Mouse (Mus musculus): Measurements from ENCODE around the gene Pitpnm3.

The Pitpnm3 gene

DNA sequence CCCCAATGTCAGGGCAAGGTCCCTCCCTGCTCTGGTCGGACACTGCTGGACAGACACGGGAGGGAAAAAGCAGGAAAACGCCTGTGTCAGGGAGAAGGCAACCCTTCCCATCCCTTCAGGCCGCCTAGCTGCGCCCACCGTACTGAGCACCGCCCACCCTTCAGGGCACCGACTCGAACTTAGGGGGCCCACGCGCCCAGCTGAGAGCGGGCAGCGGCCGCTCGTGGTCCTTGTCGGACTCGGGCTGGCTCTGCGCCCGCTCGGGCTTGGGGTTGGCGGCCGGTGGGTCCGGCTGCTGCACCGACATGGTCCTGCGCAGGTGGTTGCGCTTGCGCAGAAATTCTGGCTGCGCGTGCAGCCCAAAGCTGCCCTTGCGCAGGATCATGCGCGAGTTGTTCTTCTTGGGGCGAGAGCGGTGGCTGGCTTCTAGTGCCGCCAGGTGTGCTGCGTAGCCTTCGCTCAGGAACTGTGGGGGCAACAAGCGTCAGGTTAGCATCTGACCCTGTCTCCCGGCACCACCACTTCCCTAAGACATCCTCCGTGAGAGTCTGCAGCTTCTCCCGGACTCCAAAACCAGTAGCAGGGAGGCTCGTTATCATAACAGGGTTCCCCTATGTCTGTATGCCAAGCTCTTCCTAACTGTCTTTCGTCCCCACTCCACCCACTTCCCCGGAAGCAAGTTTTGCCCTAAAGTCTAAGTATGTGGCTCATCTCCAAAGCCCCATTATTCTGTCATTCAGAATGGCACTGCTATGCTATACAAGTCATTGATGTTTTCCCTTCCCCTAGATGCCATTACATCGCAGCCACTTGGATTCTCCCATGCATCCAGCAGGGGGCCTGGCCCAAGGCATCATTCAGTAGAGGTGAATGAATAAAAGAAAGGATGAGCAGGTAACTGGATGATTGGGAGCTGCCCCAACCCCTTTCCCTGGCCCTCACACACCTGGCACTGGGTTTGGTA, 84.4 kb downstream of the Pitpnm3 start:
- DNase-seq (ENCODE audit: inconsistent ontology term) = peak; percentile 30

DNA sequence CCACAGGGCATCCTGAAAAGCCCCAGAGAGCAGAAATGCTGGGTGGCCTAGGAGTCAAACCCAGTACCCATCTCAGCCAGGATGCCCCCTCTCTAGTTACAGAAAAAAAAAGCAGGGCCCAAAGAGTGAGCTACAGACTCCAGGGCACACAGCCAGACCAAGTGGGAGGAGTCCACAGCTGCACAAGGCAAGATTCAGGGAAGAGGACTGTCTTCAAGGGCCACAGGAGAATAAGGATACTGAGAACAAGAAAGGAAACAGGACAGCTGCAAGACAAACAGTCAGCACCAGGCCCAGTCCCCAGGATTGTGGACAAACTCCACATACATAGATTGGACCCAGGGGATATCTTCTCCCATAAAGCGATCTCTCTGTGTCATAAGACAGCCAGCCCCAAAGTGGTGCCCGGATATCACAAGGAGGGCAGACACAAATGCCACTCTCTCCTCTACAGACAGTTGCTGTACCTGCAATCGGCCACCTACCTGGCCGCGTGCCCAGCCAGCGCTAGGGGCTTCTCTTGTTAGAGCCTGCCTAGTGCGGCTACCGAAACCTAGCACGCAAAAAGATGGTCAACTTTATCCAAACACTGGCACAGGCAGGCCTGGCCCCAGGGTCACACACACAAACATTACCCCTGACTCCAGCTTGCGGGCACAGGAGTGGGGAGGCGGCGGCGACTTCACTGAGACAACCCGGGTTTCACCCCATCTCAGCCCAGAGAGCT, 85.2 kb downstream of the Pitpnm3 start:
- DNase-seq (ENCODE audit: inconsistent ontology term) = no peak

- no peak for DNase-seq (ENCODE audit: inconsistent ontology term)
Measured at GRCm38 (mm10) chr11:72049171-72049759, 86.3 kb downstream of the Pitpnm3 start.

DNA sequence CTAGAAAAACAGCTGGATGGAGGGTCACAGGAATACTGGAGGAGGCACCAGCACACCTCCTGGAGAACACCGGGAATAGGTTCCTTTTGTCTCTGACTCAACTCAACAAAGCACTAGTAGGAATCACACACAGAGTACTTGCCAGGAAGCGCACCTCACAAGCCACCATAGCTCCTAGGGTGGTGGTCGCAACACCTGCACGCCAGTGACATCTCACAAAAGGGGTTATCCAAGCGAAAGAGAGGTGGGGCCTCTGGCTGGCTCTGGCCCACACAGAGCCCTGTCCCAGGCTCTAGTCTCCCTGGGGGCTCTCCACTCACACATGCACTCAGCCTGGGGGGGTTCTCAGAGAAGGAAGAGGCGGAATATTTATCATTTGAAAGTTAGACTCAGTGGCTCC, 86.8 kb downstream of the Pitpnm3 start:
- no peak for DNase-seq (ENCODE audit: inconsistent ontology term)

- no peak for DNase-seq (ENCODE audit: inconsistent ontology term)
Measured at GRCm38 (mm10) chr11:72044231-72044630, 91.3 kb downstream of the Pitpnm3 start.

GRCm38 (mm10) chr11:72042631-72043030, 92.9 kb downstream of the Pitpnm3 start:
- no peak for DNase-seq (ENCODE audit: inconsistent ontology term)

DNA sequence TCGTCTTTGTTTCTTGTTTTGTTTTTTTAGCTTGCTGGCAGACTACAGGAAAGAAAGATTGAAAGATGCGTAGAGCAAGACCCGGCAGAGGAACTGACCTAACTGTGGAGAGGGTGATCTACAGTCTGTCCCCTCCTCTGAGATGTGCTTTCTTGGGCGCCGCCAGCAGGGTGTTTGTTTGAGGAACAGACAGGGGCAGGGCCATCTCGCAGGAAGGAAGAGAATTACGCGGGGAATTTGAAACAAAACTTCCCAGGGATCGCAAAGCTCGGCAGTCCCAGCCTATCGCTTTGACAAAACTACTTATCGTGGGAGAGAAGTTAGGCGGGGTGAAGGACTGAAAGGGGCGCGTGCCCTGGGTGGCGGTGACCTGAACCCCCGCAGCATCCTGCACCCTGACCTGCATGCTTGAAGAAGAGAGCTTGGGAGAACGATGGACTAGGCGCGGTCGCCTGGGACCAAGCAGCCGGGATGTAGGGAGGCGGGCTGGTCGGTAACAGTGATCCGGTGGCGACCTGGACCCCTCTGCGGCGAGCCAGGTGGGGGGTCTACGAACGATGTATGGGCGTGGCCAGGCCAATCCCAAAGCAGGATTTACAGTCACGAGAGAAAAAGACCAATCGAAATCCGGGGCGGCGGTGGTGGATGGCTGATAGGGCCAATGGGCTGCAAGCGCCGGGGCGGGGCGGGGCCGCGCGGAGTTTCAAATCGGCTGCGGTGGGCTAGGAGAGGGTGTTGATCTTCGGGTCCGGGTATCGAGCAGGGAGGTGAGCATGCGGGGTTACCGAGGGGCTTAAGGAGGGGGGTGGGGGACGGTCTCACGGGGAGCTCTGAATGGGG, 93.6 kb downstream of the Pitpnm3 start, which contains the start of gene Pimreg:
Gene Pimreg (plus strand): TSS at position 265 of the 840 bp plus-strand sequence.
- peak; percentile 89 for DNase-seq (ENCODE audit: inconsistent ontology term)

DNA sequence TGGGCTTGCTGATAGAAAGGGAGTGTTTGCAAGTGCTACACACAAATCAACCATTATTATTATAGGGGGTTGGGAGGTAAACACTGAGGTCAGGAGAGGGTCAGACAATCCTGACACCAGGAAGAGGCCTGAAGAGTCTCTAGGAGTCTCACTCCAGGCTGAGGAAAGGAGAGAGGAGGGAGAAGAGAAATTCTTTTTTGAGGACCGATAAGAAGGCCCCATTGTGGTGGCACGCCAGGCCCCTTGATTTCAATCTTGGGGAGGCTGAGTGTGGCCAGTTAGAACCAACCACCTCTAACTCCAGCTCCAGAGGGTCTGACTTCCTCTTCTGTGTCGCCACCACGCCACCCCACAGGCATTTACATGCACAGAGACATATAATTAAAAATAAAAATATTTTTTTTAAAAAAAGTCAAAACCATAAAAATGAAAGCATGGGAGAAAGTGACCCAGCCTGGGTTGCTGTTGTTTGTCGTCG, 94.2 kb downstream of the Pitpnm3 start:
- DNase-seq (ENCODE audit: inconsistent ontology term) = no peak

DNA sequence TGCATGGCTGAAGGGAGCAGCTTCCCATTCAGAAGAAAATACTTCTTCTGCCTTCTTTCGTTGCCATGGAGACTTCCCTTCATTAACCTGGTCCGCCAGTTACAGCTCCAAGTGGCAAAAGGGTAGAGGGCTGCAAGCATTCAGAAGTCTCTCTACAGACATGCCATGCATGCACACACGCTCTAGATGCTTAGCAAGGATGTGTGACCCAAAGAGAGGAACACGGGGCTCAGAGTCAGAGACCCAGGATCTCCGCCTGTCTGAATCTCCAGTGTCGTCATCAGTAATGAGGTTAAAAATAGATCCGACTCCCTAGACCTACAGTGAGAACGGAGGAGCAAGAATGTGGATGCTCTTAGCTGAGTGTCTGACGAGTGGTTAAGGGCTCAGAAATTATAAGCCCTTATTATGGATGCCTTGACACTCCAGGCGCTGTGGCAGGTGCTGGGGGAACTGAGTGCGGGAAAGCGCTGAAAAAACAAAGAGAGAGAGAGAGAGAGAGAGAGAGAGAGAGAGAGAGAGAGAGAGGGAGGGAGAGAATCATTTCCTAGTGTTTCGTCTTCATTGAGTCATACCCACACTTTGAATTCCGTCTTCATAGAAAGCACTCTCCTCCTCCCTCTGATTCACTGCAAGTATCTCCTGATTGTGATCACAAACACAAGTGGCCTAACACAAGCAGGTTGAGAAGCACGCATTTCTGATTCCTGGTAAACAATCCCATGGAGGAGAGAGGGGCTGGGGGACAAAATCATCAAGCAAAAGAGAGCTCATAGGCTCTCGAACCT, 95.8 kb downstream of the Pitpnm3 start:
- peak; percentile 47 for DNase-seq (ENCODE audit: inconsistent ontology term)

DNA sequence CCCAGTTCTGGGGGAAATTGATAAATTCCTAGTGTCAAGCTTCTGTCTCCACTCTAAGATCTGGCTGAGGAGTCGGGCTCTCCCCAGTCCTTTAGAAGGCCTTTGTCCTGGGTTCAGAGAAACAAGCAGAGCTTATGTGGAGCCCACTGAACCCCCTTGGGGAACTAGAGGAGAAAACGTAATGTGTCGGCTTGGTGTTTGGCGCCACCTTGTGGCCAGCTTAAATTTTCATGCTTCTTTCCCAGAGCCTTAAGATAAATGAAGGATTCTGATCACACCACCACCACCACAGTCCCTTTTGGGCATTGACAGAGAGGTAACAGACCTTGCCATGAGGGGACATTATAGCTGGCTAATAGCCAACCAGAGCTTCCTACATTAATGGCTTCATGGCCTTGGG, 97.6 kb downstream of the Pitpnm3 start:
- DNase-seq (ENCODE audit: inconsistent ontology term) = peak; percentile 57

DNA sequence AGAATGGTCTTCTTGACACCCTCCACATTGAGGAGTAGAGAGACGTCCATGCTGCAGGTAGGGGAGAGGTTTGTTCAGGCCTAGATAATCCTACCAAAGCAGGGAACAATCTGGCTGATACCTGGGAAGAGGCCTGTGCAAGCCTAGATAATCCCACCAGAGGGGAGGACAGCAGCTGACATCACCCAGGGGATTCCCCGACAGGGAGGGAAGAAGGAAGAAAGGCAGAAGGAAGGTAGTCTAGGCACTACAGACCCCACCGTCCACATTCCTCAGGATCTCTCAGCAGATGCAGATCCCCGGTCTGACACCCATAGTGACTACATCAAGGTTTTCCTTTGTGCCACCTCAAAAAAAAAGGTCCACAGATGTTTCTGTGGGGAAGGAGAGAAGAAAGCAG, 98.2 kb downstream of the Pitpnm3 start, which contains the start of gene Aipl1:
Gene Aipl1 (minus strand): TSS at position 101 of the 400 bp plus-strand sequence.
- no peak for DNase-seq (ENCODE audit: inconsistent ontology term)

GRCm38 (mm10) chr11:72032589-72032988, 103.0 kb downstream of the Pitpnm3 start:
- no peak for DNase-seq (ENCODE audit: inconsistent ontology term)

DNA sequence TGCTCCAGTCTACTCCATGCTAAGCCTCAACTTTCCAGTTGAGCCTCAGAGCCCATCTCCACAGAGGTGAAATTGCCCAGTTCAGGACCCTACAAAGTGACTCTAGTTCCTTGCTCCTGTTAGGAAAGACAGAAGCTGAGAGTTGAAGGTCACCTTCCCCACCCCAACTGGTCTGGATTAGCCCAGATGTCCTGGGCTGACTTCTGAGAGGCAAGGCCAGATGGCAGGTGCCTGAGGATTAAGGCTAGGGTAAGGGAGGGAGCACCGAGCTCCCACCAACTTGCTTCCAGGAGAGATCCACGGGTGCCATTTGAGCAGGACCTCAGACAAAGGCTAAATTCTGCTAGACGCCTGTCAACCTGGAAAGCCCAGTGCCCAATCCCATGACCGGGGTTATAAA, 103.5 kb downstream of the Pitpnm3 start:
- DNase-seq (ENCODE audit: inconsistent ontology term) = no peak

- no peak for DNase-seq (ENCODE audit: inconsistent ontology term)
Measured at GRCm38 (mm10) chr11:72031353-72031752, 104.2 kb downstream of the Pitpnm3 start.

- DNase-seq (ENCODE audit: inconsistent ontology term) = peak; percentile 40
Measured at GRCm38 (mm10) chr11:72029143-72029542, 106.4 kb downstream of the Pitpnm3 start.

DNA sequence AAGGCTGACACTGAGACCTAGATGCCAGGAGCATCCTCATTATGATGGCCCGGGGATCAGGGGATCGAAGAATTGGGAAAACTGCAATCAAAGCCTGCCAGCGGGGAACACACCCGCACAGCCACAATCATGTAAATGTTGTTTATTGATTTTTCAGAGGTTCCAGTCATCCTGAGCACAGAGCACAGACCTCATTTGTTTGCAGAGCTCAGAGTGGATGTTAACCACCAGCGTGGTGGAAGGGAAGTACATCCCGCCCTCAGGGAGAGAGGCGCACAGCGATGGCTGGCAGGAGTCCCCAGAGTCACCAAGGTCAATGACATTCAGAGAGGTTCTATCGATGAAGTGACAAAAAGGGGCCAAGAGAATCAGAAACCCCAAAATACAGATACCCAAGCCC, 107.7 kb downstream of the Pitpnm3 start:
- no peak for DNase-seq (ENCODE audit: inconsistent ontology term)

- no peak for DNase-seq (ENCODE audit: inconsistent ontology term)
Measured at GRCm38 (mm10) chr11:72026516-72026915, 109.1 kb downstream of the Pitpnm3 start.

- DNase-seq (ENCODE audit: inconsistent ontology term) = no peak
Measured at GRCm38 (mm10) chr11:72025843-72026242, 109.7 kb downstream of the Pitpnm3 start.

- peak; percentile 65 for DNase-seq (ENCODE audit: inconsistent ontology term)
Measured at GRCm38 (mm10) chr11:72024193-72024781, 111.3 kb downstream of the Pitpnm3 start.

GRCm38 (mm10) chr11:72023581-72023980, 112.0 kb downstream of the Pitpnm3 start:
- DNase-seq (ENCODE audit: inconsistent ontology term) = peak; percentile 16

Data from Muller cell, postnatal 12 days (primary cell).